Mouse (Mus musculus): Measurements from ENCODE around the gene Gfra1.

The Gfra1 gene

GRCm38 (mm10) chr19:58328014-58328413 is 127.7 kb downstream of the Gfra1 start:
- no peak for DNase-seq (ENCODE audit: low spot score)

- no peak for DNase-seq (ENCODE audit: low spot score)
Observed at GRCm38 (mm10) chr19:58316474-58316873, 139.2 kb downstream of the Gfra1 start.

GRCm38 (mm10) chr19:58315681-58316080 is 140.0 kb downstream of the Gfra1 start:
- no peak for DNase-seq (ENCODE audit: low spot score)

- DNase-seq (ENCODE audit: low spot score): no peak
Observed at GRCm38 (mm10) chr19:58314631-58315030, 141.1 kb downstream of the Gfra1 start.

GRCm38 (mm10) chr19:58313785-58314184 is 141.9 kb downstream of the Gfra1 start:
- DNase-seq (ENCODE audit: low spot score): no peak

GRCm38 (mm10) chr19:58312492-58312891 is 143.2 kb downstream of the Gfra1 start:
- no peak for DNase-seq (ENCODE audit: low spot score)

- DNase-seq (ENCODE audit: low spot score): no peak
Observed at GRCm38 (mm10) chr19:58310334-58311315, 145.1 kb downstream of the Gfra1 start.

GRCm38 (mm10) chr19:58309620-58310275 is 146.0 kb downstream of the Gfra1 start:
- DNase-seq (ENCODE audit: low spot score): no peak

- no peak for DNase-seq (ENCODE audit: low spot score)
Observed at GRCm38 (mm10) chr19:58301105-58301504, 154.6 kb downstream of the Gfra1 start.

GRCm38 (mm10) chr19:58297926-58298325 is 157.8 kb downstream of the Gfra1 start:
- DNase-seq (ENCODE audit: low spot score): no peak

GRCm38 (mm10) chr19:58296842-58297190 is 158.9 kb downstream of the Gfra1 start:
- no peak for DNase-seq (ENCODE audit: low spot score)

GRCm38 (mm10) chr19:58295986-58296841 is 159.5 kb downstream of the Gfra1 start:
- no peak for DNase-seq (ENCODE audit: low spot score)

GRCm38 (mm10) chr19:58288145-58288544 is 167.6 kb downstream of the Gfra1 start:
- DNase-seq (ENCODE audit: low spot score): no peak

GRCm38 (mm10) chr19:58275281-58275680 is 180.4 kb downstream of the Gfra1 start:
- no peak for DNase-seq (ENCODE audit: low spot score)

- DNase-seq (ENCODE audit: low spot score): no peak
Observed at GRCm38 (mm10) chr19:58271815-58272214, 183.9 kb downstream of the Gfra1 start.

GRCm38 (mm10) chr19:58270778-58271177 is 184.9 kb downstream of the Gfra1 start:
- DNase-seq (ENCODE audit: low spot score): no peak

GRCm38 (mm10) chr19:58268476-58268875 is 187.2 kb downstream of the Gfra1 start:
- no peak for DNase-seq (ENCODE audit: low spot score)

- DNase-seq (ENCODE audit: low spot score): no peak
Observed at GRCm38 (mm10) chr19:58266600-58266999, 189.1 kb downstream of the Gfra1 start.

- DNase-seq (ENCODE audit: low spot score): no peak
Observed at GRCm38 (mm10) chr19:58260934-58261333, 194.8 kb downstream of the Gfra1 start.

- DNase-seq (ENCODE audit: low spot score): no peak
Observed at GRCm38 (mm10) chr19:58259250-58259649, 196.5 kb downstream of the Gfra1 start.

GRCm38 (mm10) chr19:58256485-58256884 is 199.2 kb downstream of the Gfra1 start:
- no peak for DNase-seq (ENCODE audit: low spot score)

- no peak for DNase-seq (ENCODE audit: low spot score)
Observed at GRCm38 (mm10) chr19:58255394-58255793, 200.3 kb downstream of the Gfra1 start.

Measured in c-Kit-positive CD71-positive TER-119-positive erythroid progenitor cells, embryonic 14.5 days (primary cell).